Mouse (Mus musculus) neutrophil, adult 5-6 weeks (primary cell): ENCODE results near the gene Rab38. TPM values are rescaled to one million over a fixed set of nuclear protein-coding genes. Genes with fewer than 3 reads are reported as not detected.

ENCODE experiments used
- ATAC-seq: fragments of 151-379, 151-347 bp; 2 replicates; pipeline ENCODE4 v1.8.0; 2017; ENCODE audit warnings: mild to moderate bottlenecking, moderate TSS enrichment; ENCODE audit not compliant: insufficient number of reproducible peaks, poor library complexity, low FRiP score, severe bottlenecking; ENCODE audit errors: extremely low read depth
- total RNA-seq: library from RNA; stranded (forward); fragments of 200-1000 nt; gene quantifications from 2 replicates; pipeline ENCODE4 v1.2.3, GENCODE M21; 2017

The Rab38 gene
- total RNA-seq: not detected in 2 replicates

GRCm38 (mm10) chr7:88429786-88430691, at the start of gene Rab38:
Gene Rab38 (plus strand): TSS chr7:88430273.
- 0 out of 2 replicates have a peak, but pooled peaks have one; percentile 19 for ATAC-seq

- no peak for ATAC-seq
Measured at GRCm38 (mm10) chr7:88394568-88394967, 35.5 kb upstream of the Rab38 start.

- no peak for ATAC-seq
Measured at GRCm38 (mm10) chr7:88395745-88396144, 34.3 kb upstream of the Rab38 start.

GRCm38 (mm10) chr7:88405311-88405710, 24.8 kb upstream of the Rab38 start:
- no peak for ATAC-seq

- ATAC-seq: no peak
Measured at GRCm38 (mm10) chr7:88406466-88406865, 23.6 kb upstream of the Rab38 start.

- ATAC-seq: no peak
Measured at GRCm38 (mm10) chr7:88421821-88422220, 8.3 kb upstream of the Rab38 start.

GRCm38 (mm10) chr7:88423889-88424288, 6.2 kb upstream of the Rab38 start:
- ATAC-seq: no peak

GRCm38 (mm10) chr7:88425744-88426143, 4.3 kb upstream of the Rab38 start:
- ATAC-seq: no peak

- no peak for ATAC-seq
Measured at GRCm38 (mm10) chr7:88427484-88427883, 2.6 kb upstream of the Rab38 start.

- ATAC-seq: no peak
Measured at GRCm38 (mm10) chr7:88430692-88431084, 615 bp downstream of the Rab38 start.

- ATAC-seq: no peak
Measured at GRCm38 (mm10) chr7:88440301-88440700, 10.2 kb downstream of the Rab38 start.

- ATAC-seq: no peak
Measured at GRCm38 (mm10) chr7:88442649-88443048, 12.6 kb downstream of the Rab38 start.

GRCm38 (mm10) chr7:88443435-88443834, 13.4 kb downstream of the Rab38 start:
- no peak for ATAC-seq

- ATAC-seq: no peak
Measured at GRCm38 (mm10) chr7:88445320-88445903, 15.3 kb downstream of the Rab38 start.

GRCm38 (mm10) chr7:88453234-88453633, 23.2 kb downstream of the Rab38 start:
- no peak for ATAC-seq

GRCm38 (mm10) chr7:88457827-88458226, 27.8 kb downstream of the Rab38 start:
- no peak for ATAC-seq

GRCm38 (mm10) chr7:88467754-88468153, 37.7 kb downstream of the Rab38 start:
- ATAC-seq: no peak

- no peak for ATAC-seq
Measured at GRCm38 (mm10) chr7:88482110-88482619, 52.1 kb downstream of the Rab38 start.

- ATAC-seq: no peak
Measured at GRCm38 (mm10) chr7:88482628-88483027, 52.6 kb downstream of the Rab38 start.

GRCm38 (mm10) chr7:88491020-88491419, 60.9 kb downstream of the Rab38 start:
- no peak for ATAC-seq
